Mouse (Mus musculus): Measurements from ENCODE around the gene Hdac11. TPM values are rescaled to one million over a fixed set of nuclear protein-coding genes. Genes with fewer than 3 reads are reported as not detected.

Hdac11 gene
- polyA plus RNA-seq, 1 experiment = 6.1 TPM

DNA sequence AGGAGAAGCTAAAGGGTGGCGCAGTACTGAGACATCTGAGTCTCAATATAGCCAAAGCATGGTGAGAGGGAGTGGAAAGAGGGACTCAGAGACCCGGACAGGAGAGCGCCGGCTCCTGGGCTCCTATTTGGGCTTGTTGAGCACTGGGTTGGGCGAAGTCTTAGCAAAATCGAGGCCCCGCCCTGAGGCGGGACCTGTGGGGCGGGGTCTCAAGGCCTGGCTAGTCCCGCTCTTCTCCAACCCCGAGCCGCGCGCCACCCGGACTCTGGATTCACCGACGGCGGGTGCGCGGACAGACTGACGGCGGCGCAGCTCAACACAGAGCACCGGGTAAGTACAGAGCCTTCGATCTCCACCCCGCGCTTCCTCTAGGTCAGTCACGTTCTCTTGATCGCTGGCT lies 56.1 kb downstream of the Hdac11 start:
- Histone ChIP-seq H3K27ac (ENCODE audit: insufficient read depth, low read length) (no peak overlapping the region), H3K27me3 (ENCODE audit: control insufficient read depth, insufficient read depth, low read length, poor library complexity, severe bottlenecking) (no peaks in the 10 kb centered on the region)
- no peak for TF ChIP-seq CTCF (IDR thresholded peaks at IDR 0.05; ENCODE audit: low read depth, low read length)
- TF ChIP-seq EP300 (IDR thresholded peaks at IDR 0.05; ENCODE audit: insufficient read depth, low read depth, low read length) = no peak
- TF ChIP-seq POLR2A (IDR thresholded peaks at IDR 0.05; ENCODE audit: insufficient read depth, low read length) = no peak

DNA sequence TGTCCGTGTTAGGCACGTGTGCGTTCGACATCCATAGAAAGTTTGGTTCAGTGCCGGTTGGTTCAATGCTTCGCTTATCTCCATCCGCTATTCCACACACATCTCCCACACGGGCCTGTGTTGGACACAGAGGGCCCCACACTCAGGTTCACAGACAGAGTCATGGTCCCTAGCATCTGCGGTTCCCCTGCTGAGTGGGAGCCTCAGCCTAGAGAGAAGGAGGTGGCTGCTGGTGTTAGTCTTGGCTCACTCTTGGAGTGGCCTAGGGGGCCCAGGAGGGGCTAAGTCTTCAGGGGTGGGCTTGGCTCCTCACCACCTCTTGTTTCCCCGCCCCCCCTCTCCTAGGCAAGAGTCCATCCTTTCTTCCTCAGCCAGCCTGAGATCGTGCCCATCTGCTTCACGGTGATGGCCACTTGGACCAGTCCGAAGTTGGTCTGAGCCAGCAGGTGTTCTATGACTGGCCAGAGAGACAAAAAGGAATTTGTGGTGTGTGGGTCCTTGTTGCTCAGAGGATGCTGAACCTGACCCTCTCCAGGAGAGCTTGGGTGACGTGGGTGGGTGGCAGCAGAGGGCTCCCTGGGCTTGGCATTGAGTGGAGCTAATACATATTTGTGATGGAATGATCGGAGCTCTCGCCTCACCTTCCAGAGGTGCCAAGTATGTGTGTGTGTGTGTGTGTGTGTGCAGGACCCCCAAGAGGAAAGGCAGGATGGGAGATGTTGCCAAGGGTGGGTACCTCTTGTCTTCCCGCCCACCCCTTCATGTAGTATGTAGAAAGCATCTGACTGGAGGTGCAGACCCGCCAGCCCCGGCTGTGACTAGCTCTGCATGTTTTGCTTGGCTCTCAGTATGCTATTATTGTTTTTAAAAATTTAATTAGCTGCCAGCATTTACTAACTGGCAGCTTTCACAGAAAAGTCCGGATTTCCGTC lies 57.1 kb downstream of the Hdac11 start:
- Histone ChIP-seq H3K4me1 (ENCODE audit: control insufficient read depth, insufficient read depth, low read length) (no peaks in the 10 kb centered on the region), H3K27ac (ENCODE audit: insufficient read depth, low read length) (no peak overlapping the region), H3K27me3 (ENCODE audit: control insufficient read depth, insufficient read depth, low read length, poor library complexity, severe bottlenecking) (no peaks in the 10 kb centered on the region), H3K9ac (ENCODE audit: low read depth, poor library complexity, severe bottlenecking) (no peak overlapping the region), H3K4me3 (ENCODE audit: low read depth, low read length) (peak overlapping the region; percentile 36), H3K9me3 (replicated peaks; ENCODE audit: control insufficient read depth, insufficient read depth, low read length, poor library complexity, severe bottlenecking) (no peaks in the 10 kb centered on the region), H3K36me3 (ENCODE audit: control insufficient read depth, insufficient read depth, low read length, poor library complexity, severe bottlenecking) (no peaks in the 10 kb centered on the region)
- TF ChIP-seq EP300 (IDR thresholded peaks at IDR 0.05; ENCODE audit: insufficient read depth, low read depth, low read length) (no peak), POLR2A (IDR thresholded peaks at IDR 0.05; ENCODE audit: insufficient read depth, low read length) (no peak), CTCF (IDR thresholded peaks at IDR 0.05; ENCODE audit: low read depth, low read length) (no peak)

More for the DNA sequence above, 56.1 kb downstream of the Hdac11 start:
- no peaks in the 10 kb centered on the region for H3K4me1 ChIP-seq (ENCODE audit: control insufficient read depth, insufficient read depth, low read length)
- peak overlapping the region; percentile 56 for H3K4me3 ChIP-seq (ENCODE audit: low read depth, low read length)
- H3K9ac ChIP-seq (ENCODE audit: low read depth, poor library complexity, severe bottlenecking) = 0 out of 2 replicates have a peak overlapping the region, but pooled peaks have one; percentile 9
- H3K36me3 ChIP-seq (ENCODE audit: control insufficient read depth, insufficient read depth, low read length, poor library complexity, severe bottlenecking) = no peaks in the 10 kb centered on the region
- no peaks in the 10 kb centered on the region for H3K9me3 ChIP-seq (replicated peaks; ENCODE audit: control insufficient read depth, insufficient read depth, low read length, poor library complexity, severe bottlenecking)

DNA sequence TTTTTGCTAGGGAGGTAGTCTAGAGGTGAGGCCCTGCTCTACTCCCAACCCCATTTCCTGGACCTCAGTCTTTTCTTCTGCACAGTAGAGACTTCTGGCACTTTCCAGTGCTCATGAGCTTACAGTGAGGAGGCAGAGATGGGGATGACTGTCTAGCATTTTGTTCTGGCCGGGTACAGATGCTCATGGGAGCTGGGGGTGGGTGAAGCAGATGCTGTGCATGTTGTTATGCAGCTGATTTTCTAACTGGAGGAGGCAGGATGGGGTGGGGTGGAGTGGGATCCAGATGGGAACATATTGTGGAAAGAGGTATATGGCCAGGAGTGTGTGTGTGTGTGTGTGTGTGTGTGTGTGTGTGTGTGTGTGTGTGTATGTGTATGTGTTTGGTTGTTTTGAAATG lies 59.0 kb downstream of the Hdac11 start:
- no peaks in the 10 kb centered on the region for H3K36me3 ChIP-seq (ENCODE audit: control insufficient read depth, insufficient read depth, low read length, poor library complexity, severe bottlenecking)
- no peaks in the 10 kb centered on the region for H3K9me3 ChIP-seq (replicated peaks; ENCODE audit: control insufficient read depth, insufficient read depth, low read length, poor library complexity, severe bottlenecking)
- H3K4me3 ChIP-seq (ENCODE audit: low read depth, low read length) = no peak overlapping the region
- no peak overlapping the region for H3K27ac ChIP-seq (ENCODE audit: insufficient read depth, low read length)
- no peaks in the 10 kb centered on the region for H3K27me3 ChIP-seq (ENCODE audit: control insufficient read depth, insufficient read depth, low read length, poor library complexity, severe bottlenecking)
- H3K9ac ChIP-seq (ENCODE audit: low read depth, poor library complexity, severe bottlenecking) = no peak overlapping the region
- TF ChIP-seq POLR2A (IDR thresholded peaks at IDR 0.05; ENCODE audit: insufficient read depth, low read length) = no peak
- no peak for TF ChIP-seq EP300 (IDR thresholded peaks at IDR 0.05; ENCODE audit: insufficient read depth, low read depth, low read length)
- TF ChIP-seq CTCF (IDR thresholded peaks at IDR 0.05; ENCODE audit: low read depth, low read length) = no peak
- no peaks in the 10 kb centered on the region for H3K4me1 ChIP-seq (ENCODE audit: control insufficient read depth, insufficient read depth, low read length)

DNA sequence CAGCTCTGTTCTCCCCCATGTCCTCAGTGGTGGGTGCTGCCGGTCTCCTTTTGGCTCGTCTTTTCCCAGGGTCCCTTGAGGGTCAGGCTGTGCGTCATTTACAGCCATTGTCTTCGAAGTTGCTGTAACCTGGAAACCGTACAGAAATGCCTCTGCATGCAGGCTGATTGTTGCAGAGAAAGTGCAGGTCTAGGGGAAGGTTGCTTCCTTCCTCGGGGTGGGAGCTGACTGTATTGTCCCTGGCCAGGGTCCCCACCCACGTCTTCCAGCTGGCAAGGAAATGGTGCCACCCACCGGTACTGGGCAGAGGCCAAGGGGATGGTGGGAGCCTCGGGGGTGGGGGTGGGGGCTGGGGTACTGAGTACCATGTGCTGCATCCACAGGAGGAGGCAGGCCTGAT lies 62.0 kb downstream of the Hdac11 start:
- H3K27me3 ChIP-seq (ENCODE audit: control insufficient read depth, insufficient read depth, low read length, poor library complexity, severe bottlenecking) = no peaks in the 10 kb centered on the region
- H3K36me3 ChIP-seq (ENCODE audit: control insufficient read depth, insufficient read depth, low read length, poor library complexity, severe bottlenecking) = no peaks in the 10 kb centered on the region
- no peak overlapping the region for H3K9ac ChIP-seq (ENCODE audit: low read depth, poor library complexity, severe bottlenecking)
- H3K4me1 ChIP-seq (ENCODE audit: control insufficient read depth, insufficient read depth, low read length) = no peaks in the 10 kb centered on the region
- no peaks in the 10 kb centered on the region for H3K9me3 ChIP-seq (replicated peaks; ENCODE audit: control insufficient read depth, insufficient read depth, low read length, poor library complexity, severe bottlenecking)
- no peak overlapping the region for H3K27ac ChIP-seq (ENCODE audit: insufficient read depth, low read length)
- H3K4me3 ChIP-seq (ENCODE audit: low read depth, low read length) = no peak overlapping the region
- TF ChIP-seq POLR2A (IDR thresholded peaks at IDR 0.05; ENCODE audit: insufficient read depth, low read length) (no peak), CTCF (IDR thresholded peaks at IDR 0.05; ENCODE audit: low read depth, low read length) (no peak), EP300 (IDR thresholded peaks at IDR 0.05; ENCODE audit: insufficient read depth, low read depth, low read length) (no peak)

DNA sequence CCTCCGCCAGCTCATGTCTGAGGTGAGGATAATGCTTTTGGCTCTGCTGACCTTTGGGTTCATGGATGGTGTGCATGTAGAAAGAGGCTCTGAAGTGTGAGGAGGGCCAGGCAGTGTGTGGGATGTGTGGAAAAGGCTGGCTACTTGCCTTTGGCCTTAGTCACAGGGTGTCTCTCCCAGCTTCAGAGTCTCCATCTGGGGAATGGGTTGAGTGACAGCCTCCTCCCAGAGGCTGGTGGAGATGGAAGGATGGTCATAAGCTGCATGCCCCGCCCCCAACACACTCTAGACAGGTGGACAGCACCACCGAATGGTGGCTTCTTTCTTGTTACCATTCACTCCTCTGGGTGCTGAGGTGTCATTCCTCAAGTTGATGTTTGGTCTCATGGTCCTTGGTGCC lies 62.4 kb downstream of the Hdac11 start:
- TF ChIP-seq EP300 (IDR thresholded peaks at IDR 0.05; ENCODE audit: insufficient read depth, low read depth, low read length) = no peak
- TF ChIP-seq POLR2A (IDR thresholded peaks at IDR 0.05; ENCODE audit: insufficient read depth, low read length) = no peak
- TF ChIP-seq CTCF (IDR thresholded peaks at IDR 0.05; ENCODE audit: low read depth, low read length) = no peak
- H3K27ac ChIP-seq (ENCODE audit: insufficient read depth, low read length) = no peak overlapping the region

DNA sequence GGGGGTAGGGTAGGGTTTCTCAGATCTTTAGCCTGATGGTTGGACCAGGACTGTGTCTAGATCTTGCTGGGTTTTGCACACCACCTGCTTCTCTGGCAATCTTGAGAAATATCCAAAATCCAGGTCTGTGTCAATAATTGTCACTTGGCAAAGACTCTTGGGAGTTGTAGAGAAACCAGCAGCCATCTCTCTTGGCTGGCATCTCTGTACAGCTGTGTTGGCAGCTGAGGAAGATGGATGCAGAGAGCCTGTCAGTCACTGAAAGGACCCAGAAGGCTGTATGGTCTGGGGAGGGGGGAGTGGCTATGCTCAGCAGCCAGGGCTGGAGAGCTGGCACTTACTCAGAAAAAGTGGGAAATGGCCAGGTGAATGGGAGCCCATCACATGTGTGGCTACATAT lies 63.6 kb downstream of the Hdac11 start:
- Histone ChIP-seq H3K4me3 (ENCODE audit: low read depth, low read length) (no peak overlapping the region), H3K27me3 (ENCODE audit: control insufficient read depth, insufficient read depth, low read length, poor library complexity, severe bottlenecking) (no peaks in the 10 kb centered on the region), H3K4me1 (ENCODE audit: control insufficient read depth, insufficient read depth, low read length) (no peaks in the 10 kb centered on the region), H3K9ac (ENCODE audit: low read depth, poor library complexity, severe bottlenecking) (no peak overlapping the region), H3K27ac (ENCODE audit: insufficient read depth, low read length) (no peak overlapping the region), H3K9me3 (replicated peaks; ENCODE audit: control insufficient read depth, insufficient read depth, low read length, poor library complexity, severe bottlenecking) (no peaks in the 10 kb centered on the region), H3K36me3 (ENCODE audit: control insufficient read depth, insufficient read depth, low read length, poor library complexity, severe bottlenecking) (no peaks in the 10 kb centered on the region)
- TF ChIP-seq POLR2A (IDR thresholded peaks at IDR 0.05; ENCODE audit: insufficient read depth, low read length) (no peak), EP300 (IDR thresholded peaks at IDR 0.05; ENCODE audit: insufficient read depth, low read depth, low read length) (no peak), CTCF (IDR thresholded peaks at IDR 0.05; ENCODE audit: low read depth, low read length) (no peak)

More for the DNA sequence above, 62.4 kb downstream of the Hdac11 start:
- H3K27me3 ChIP-seq (ENCODE audit: control insufficient read depth, insufficient read depth, low read length, poor library complexity, severe bottlenecking) = no peaks in the 10 kb centered on the region
- H3K4me3 ChIP-seq (ENCODE audit: low read depth, low read length) = no peak overlapping the region
- H3K9me3 ChIP-seq (replicated peaks; ENCODE audit: control insufficient read depth, insufficient read depth, low read length, poor library complexity, severe bottlenecking) = no peaks in the 10 kb centered on the region
- H3K36me3 ChIP-seq (ENCODE audit: control insufficient read depth, insufficient read depth, low read length, poor library complexity, severe bottlenecking) = no peaks in the 10 kb centered on the region
- no peak overlapping the region for H3K9ac ChIP-seq (ENCODE audit: low read depth, poor library complexity, severe bottlenecking)
- no peaks in the 10 kb centered on the region for H3K4me1 ChIP-seq (ENCODE audit: control insufficient read depth, insufficient read depth, low read length)
